Mouse (Mus musculus) liver, embryonic 11.5 days (tissue): ENCODE results near the gene Tmem253. TPM values are rescaled to one million over a fixed set of nuclear protein-coding genes. Genes with fewer than 3 reads are reported as not detected.
A peak's percentile ranks its signal among the peaks of the same experiment; 100 is the strongest.

ENCODE experiments used
- ATAC-seq: fragments of 200-750 bp; cut with Nextera tagmentation; replicated peaks from 2 replicates; pipeline ENCODE4 v1.8.0; 2017; ENCODE audit warnings: moderate number of reproducible peaks, mild to moderate bottlenecking, moderate TSS enrichment, moderate library complexity; ENCODE audit not compliant: low FRiP score
- DNase-seq: peaks from one replicate; pipeline ENCODE4 v3.0.0-alpha.2; 2017; ENCODE audit warnings: low spot score
- H3K27ac ChIP-seq: fragments of 300-500 bp; sonication (generic); 2 replicates; pipeline ENCODE4 v1.5.1; 2014; ENCODE audit warnings: mild to moderate bottlenecking, low read depth, low read length, control low read depth
- H3K27me3 ChIP-seq: fragments of 300-500 bp; sonication (generic); replicated peaks from 2 replicates; pipeline ENCODE4 v1.6.1; 2014; ENCODE audit warnings: low read length, mixed read lengths; ENCODE audit not compliant: control insufficient read depth, insufficient read depth
- H3K36me3 ChIP-seq: fragments of 300-500 bp; sonication (generic); 2 replicates; pipeline ENCODE4 v1.6.1; 2014; ENCODE audit warnings: mild to moderate bottlenecking, low read length, moderate library complexity, mixed read lengths; ENCODE audit not compliant: control insufficient read depth, insufficient read depth
- H3K4me1 ChIP-seq: fragments of 300-500 bp; sonication (generic); replicated peaks from 2 replicates; pipeline ENCODE4 v1.6.1; 2014; ENCODE audit warnings: low read length, mixed read lengths; ENCODE audit not compliant: control insufficient read depth, insufficient read depth
- H3K4me2 ChIP-seq: fragments of 300-500 bp; sonication (generic); 2 replicates; pipeline ENCODE4 v1.6.1; 2014; ENCODE audit warnings: mild to moderate bottlenecking, control low read depth, moderate library complexity
- H3K4me3 ChIP-seq: fragments of 300-500 bp; sonication (generic); 2 replicates; pipeline ENCODE4 v1.5.1; 2014; ENCODE audit warnings: low read depth, low read length, control low read depth
- H3K9ac ChIP-seq: fragments of 300-500 bp; sonication (generic); 2 replicates; pipeline ENCODE4 v1.6.1; 2014; ENCODE audit warnings: low read depth, low read length, control low read depth
- H3K9me3 ChIP-seq: fragments of 300-500 bp; sonication (generic); 2 replicates; pipeline ENCODE4 v1.6.1; 2016; ENCODE audit warnings: low read length, inconsistent platforms, mixed read lengths; ENCODE audit not compliant: control insufficient read depth
- WGBS: fragments of 180-500 bp; shearing (Covaris S2); extraction: QIAGEN DNeasy Blood & Tissue Kit; methylation state at CpG from one replicate; pipeline ENCODE4 v1.1.7; 2014; 5-methylcytosine and 5-hydroxymethylcytosine counted together
- polyA plus RNA-seq: library from polyadenylated mRNA; unstranded; fragments of >200 nt; fragmentation: Nextera tagmentation; extraction: Ambion mirVana; gene quantifications from 2 replicates; pipeline ENCODE4 v1.2.1, GENCODE M21; 2014

Gene Tmem253
- polyA plus RNA-seq = 0.85 TPM in 1 of 2 replicates, not detected in the other

- Histone ChIP-seq H3K4me1 (peaks cover 41% of the 10 kb centered on the region), H3K27ac (peak within 1 kb of the TSS; percentile 85)
- WGBS = 37% methylated on average over 6 of the region's 6 CpGs
Observed at GRCm38 (mm10) chr14:52015445-52016100, at the start of gene Tmem253. Gene Tmem253 (plus strand): TSS chr14:52015658.

GRCm38 (mm10) chr14:51967400-51967799, 48.1 kb upstream of the Tmem253 start:
- Histone ChIP-seq H3K4me3 (no peak overlapping the region), H3K4me1 (no peaks in the 10 kb centered on the region), H3K9me3 (no peaks in the 10 kb centered on the region), H3K27ac (no peak overlapping the region), H3K27me3 (no peaks in the 10 kb centered on the region), H3K9ac (no peak overlapping the region), H3K36me3 (no peaks in the 10 kb centered on the region), H3K4me2 (no peak overlapping the region)
- no peak for ATAC-seq
- no peak for DNase-seq
- WGBS = 84% methylated on average over 3 of the region's 3 CpGs

More at GRCm38 (mm10) chr14:52015445-52016100, at the start of gene Tmem253:
- 0 out of 2 replicates have a peak, but pooled peaks cover 3% of the 10 kb centered on the region for H3K36me3 ChIP-seq
- DNase-seq (no peak), ATAC-seq (no peak)
- peak within 1 kb of the TSS; percentile 83 for H3K4me3 ChIP-seq
- no peaks in the 10 kb centered on the region for H3K9me3 ChIP-seq
- peak within 1 kb of the TSS; percentile 81 for H3K9ac ChIP-seq
- H3K27me3 ChIP-seq = no peaks in the 10 kb centered on the region
- peak within 1 kb of the TSS; percentile 80 for H3K4me2 ChIP-seq

- WGBS = 81% methylated on average over 3 of the region's 3 CpGs
- Histone ChIP-seq H3K36me3 (no peaks in the 10 kb centered on the region), H3K27ac (no peak overlapping the region), H3K4me2 (no peak overlapping the region), H3K4me1 (peaks cover 4% of the 10 kb centered on the region; the same call in 1 of the 2 replicates), H3K9ac (no peak overlapping the region), H3K27me3 (no peaks in the 10 kb centered on the region), H3K9me3 (no peaks in the 10 kb centered on the region), H3K4me3 (no peak overlapping the region)
- ATAC-seq (no peak), DNase-seq (no peak)
Observed at GRCm38 (mm10) chr14:51979252-51979651, 36.2 kb upstream of the Tmem253 start.

- peaks cover 28% of the 10 kb centered on the region for H3K4me1 ChIP-seq
- H3K4me3 ChIP-seq = no peak overlapping the region
- H3K27me3 ChIP-seq = no peaks in the 10 kb centered on the region
- WGBS = 52% methylated on average over 4 of the region's 4 CpGs
- no peak overlapping the region for H3K27ac ChIP-seq
- H3K4me2 ChIP-seq = no peak overlapping the region
- H3K36me3 ChIP-seq = peaks cover 2% of the 10 kb centered on the region; the same call in 1 of the 2 replicates
- no peak for DNase-seq
- H3K9ac ChIP-seq = no peak overlapping the region
- no peak for ATAC-seq
- no peaks in the 10 kb centered on the region for H3K9me3 ChIP-seq
Observed at GRCm38 (mm10) chr14:51983251-51983650, 32.2 kb upstream of the Tmem253 start.

- peak overlapping the region; percentile 87 for H3K4me2 ChIP-seq
- peak overlapping the region; percentile 79 for H3K9ac ChIP-seq
- no peaks in the 10 kb centered on the region for H3K27me3 ChIP-seq
- no peaks in the 10 kb centered on the region for H3K9me3 ChIP-seq
- peak overlapping the region; percentile 96; the same call in 1 of the 2 replicates for H3K27ac ChIP-seq
- 8% methylated on average over 10 of the region's 10 CpGs for WGBS
- peaks cover 29% of the 10 kb centered on the region for H3K4me1 ChIP-seq
- H3K4me3 ChIP-seq = peak overlapping the region; percentile 71
- ATAC-seq = no peak
- H3K36me3 ChIP-seq = peaks cover 5% of the 10 kb centered on the region; the same call in 1 of the 2 replicates
- DNase-seq = no peak
Observed at GRCm38 (mm10) chr14:51983855-51984246, 31.6 kb upstream of the Tmem253 start.

GRCm38 (mm10) chr14:51984247-51985231, 30.9 kb upstream of the Tmem253 start, which contains the start of gene Arhgef40:
Gene Arhgef40 (plus strand): TSS chr14:51984719.
- Histone ChIP-seq H3K4me1 (peaks cover 32% of the 10 kb centered on the region), H3K4me3 (peak within 1 kb of the TSS; percentile 71), H3K4me2 (peak within 1 kb of the TSS; percentile 87), H3K9me3 (no peaks in the 10 kb centered on the region), H3K36me3 (peaks cover 11% of the 10 kb centered on the region; the same call in 1 of the 2 replicates), H3K27me3 (0 out of 2 replicates have a peak, but pooled peaks cover 4% of the 10 kb centered on the region), H3K27ac (peak within 1 kb of the TSS; percentile 96), H3K9ac (peak within 1 kb of the TSS; percentile 79)
- DNase-seq (peak; percentile 84), ATAC-seq (peak; percentile 65)
- under 1% methylated on average over 45 of the region's 74 CpGs for WGBS

GRCm38 (mm10) chr14:51985301-51986152, 29.9 kb upstream of the Tmem253 start:
- peak overlapping the region; percentile 87 for H3K4me2 ChIP-seq
- H3K4me3 ChIP-seq = peak overlapping the region; percentile 71
- H3K4me1 ChIP-seq = peaks cover 32% of the 10 kb centered on the region
- peak overlapping the region; percentile 96 for H3K27ac ChIP-seq
- peak; percentile 55 for ATAC-seq
- peak overlapping the region; percentile 79 for H3K9ac ChIP-seq
- H3K27me3 ChIP-seq = 0 out of 2 replicates have a peak, but pooled peaks cover 4% of the 10 kb centered on the region
- H3K9me3 ChIP-seq = no peaks in the 10 kb centered on the region
- 1% methylated on average over 27 of the region's 27 CpGs for WGBS
- peak; percentile 71 for DNase-seq
- peaks cover 11% of the 10 kb centered on the region; the same call in 1 of the 2 replicates for H3K36me3 ChIP-seq
